Mouse (Mus musculus) liver, embryonic 12.5 days (tissue): Measurements from ENCODE around the gene Uba5. TPM values are rescaled to one million over a fixed set of nuclear protein-coding genes. Genes with fewer than 3 reads are reported as not detected.

Source experiments
- ATAC-seq: fragments of 200-750 bp; cut with Nextera tagmentation; 2 replicates; pipeline ENCODE4 v1.8.0; 2017; ENCODE audit warnings: moderate number of reproducible peaks, mild to moderate bottlenecking, moderate library complexity
- H3K27ac ChIP-seq: fragments of 300-500 bp; sonication (generic); 2 replicates; pipeline ENCODE4 v1.5.1; 2016; ENCODE audit warnings: mild to moderate bottlenecking
- H3K27me3 ChIP-seq: fragments of 300-500 bp; sonication (generic); replicated peaks from 2 replicates; pipeline ENCODE4 v1.6.1; 2016; ENCODE audit warnings: mild to moderate bottlenecking, moderate library complexity
- H3K36me3 ChIP-seq: fragments of 300-500 bp; sonication (generic); 2 replicates; pipeline ENCODE4 v1.6.1; 2016; ENCODE audit warnings: mild to moderate bottlenecking, moderate library complexity
- H3K4me1 ChIP-seq: fragments of 300-500 bp; sonication (generic); 2 replicates; pipeline ENCODE4 v1.6.1; 2016
- H3K4me2 ChIP-seq: fragments of 300-500 bp; sonication (generic); 2 replicates; pipeline ENCODE4 v1.6.1; 2016; ENCODE audit warnings: mild to moderate bottlenecking, moderate library complexity
- H3K4me3 ChIP-seq: fragments of 300-500 bp; sonication (generic); 2 replicates; pipeline ENCODE4 v1.5.1; 2016; ENCODE audit warnings: mild to moderate bottlenecking, moderate library complexity
- H3K9ac ChIP-seq: fragments of 300-500 bp; sonication (generic); 2 replicates; pipeline ENCODE4 v1.6.1; 2016; ENCODE audit warnings: mild to moderate bottlenecking, moderate library complexity
- H3K9me3 ChIP-seq: fragments of 300-500 bp; sonication (generic); replicated peaks from 2 replicates; pipeline ENCODE4 v1.6.1; 2016; ENCODE audit warnings: mild to moderate bottlenecking, moderate library complexity
- WGBS: fragments of 180-500 bp; shearing (Covaris S2); methylation state at CpG from one replicate; pipeline ENCODE4 v1.1.7; 2016; ENCODE audit not compliant: insufficient replicate concordance; 5-methylcytosine and 5-hydroxymethylcytosine counted together
- polyA plus RNA-seq: library from polyadenylated mRNA; unstranded; fragments of >200 nt; fragmentation: Nextera tagmentation; extraction: Ambion mirVana; gene quantifications from 2 replicates; pipeline ENCODE4 v1.2.1, GENCODE M21; 2016

Uba5 gene
- polyA plus RNA-seq, 1 experiment from 2014 or later, result 28.4 TPM

- WGBS, result 69% methylated on average over 4 of the region's 4 CpGs
- Histone ChIP-seq H3K27ac (no peak overlapping the region), H3K4me3 (no peak overlapping the region), H3K27me3 (no peaks in the 10 kb centered on the region), H3K4me1 (no peaks in the 10 kb centered on the region), H3K36me3 (peaks cover 25% of the 10 kb centered on the region), H3K4me2 (no peak overlapping the region), H3K9ac (no peak overlapping the region), H3K9me3 (no peaks in the 10 kb centered on the region)
- ATAC-seq, result no peak
These were observed 19.3 kb downstream of the Uba5 start for GRCm38 (mm10) chr9:104043676-104044075.

GRCm38 (mm10) chr9:104040362-104040761, 22.6 kb downstream of the Uba5 start, which contains the start of gene Gm28305:
Gene Gm28305 (plus strand): TSS chr9:104040662.
- Histone ChIP-seq H3K4me1 (no peaks in the 10 kb centered on the region), H3K9ac (no peak within 1 kb of the TSS), H3K27me3 (no peaks in the 10 kb centered on the region), H3K27ac (no peak within 1 kb of the TSS), H3K4me3 (no peak within 1 kb of the TSS), H3K4me2 (no peak within 1 kb of the TSS), H3K9me3 (no peaks in the 10 kb centered on the region), H3K36me3 (peaks cover 6% of the 10 kb centered on the region; the same call in 1 of the 2 replicates)
- ATAC-seq, result no peak
- 37% methylated on average over 2 of the region's 2 CpGs for WGBS

DNA sequence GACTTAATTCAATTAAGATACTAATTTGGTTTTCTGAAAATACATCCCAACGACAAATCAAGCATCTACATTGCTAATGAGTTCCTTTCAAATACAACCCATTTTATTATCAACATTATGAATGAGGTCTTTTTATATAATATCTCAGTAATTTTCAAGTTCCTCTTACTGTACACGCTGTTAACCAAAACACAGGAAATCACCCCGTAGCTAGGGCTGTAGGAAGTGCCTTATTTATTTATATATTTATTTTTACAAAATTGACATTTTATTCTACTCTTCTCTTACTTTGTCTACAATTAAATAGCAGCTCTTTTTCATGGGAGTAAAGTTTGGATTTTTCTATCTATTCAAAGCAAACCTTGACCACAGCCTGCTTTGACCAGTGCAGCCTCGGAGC, 23.2 kb downstream of the Uba5 start:
- H3K27ac ChIP-seq, result no peak overlapping the region
- no peaks in the 10 kb centered on the region for H3K4me1 ChIP-seq
- H3K9me3 ChIP-seq, result no peaks in the 10 kb centered on the region
- 55% methylated on average over 4 of the region's 4 CpGs for WGBS
- no peak for ATAC-seq
- no peak overlapping the region for H3K9ac ChIP-seq
- no peak overlapping the region for H3K4me3 ChIP-seq
- no peak overlapping the region for H3K4me2 ChIP-seq
- H3K27me3 ChIP-seq, result no peaks in the 10 kb centered on the region
- peaks cover 6% of the 10 kb centered on the region; the same call in 1 of the 2 replicates for H3K36me3 ChIP-seq

DNA sequence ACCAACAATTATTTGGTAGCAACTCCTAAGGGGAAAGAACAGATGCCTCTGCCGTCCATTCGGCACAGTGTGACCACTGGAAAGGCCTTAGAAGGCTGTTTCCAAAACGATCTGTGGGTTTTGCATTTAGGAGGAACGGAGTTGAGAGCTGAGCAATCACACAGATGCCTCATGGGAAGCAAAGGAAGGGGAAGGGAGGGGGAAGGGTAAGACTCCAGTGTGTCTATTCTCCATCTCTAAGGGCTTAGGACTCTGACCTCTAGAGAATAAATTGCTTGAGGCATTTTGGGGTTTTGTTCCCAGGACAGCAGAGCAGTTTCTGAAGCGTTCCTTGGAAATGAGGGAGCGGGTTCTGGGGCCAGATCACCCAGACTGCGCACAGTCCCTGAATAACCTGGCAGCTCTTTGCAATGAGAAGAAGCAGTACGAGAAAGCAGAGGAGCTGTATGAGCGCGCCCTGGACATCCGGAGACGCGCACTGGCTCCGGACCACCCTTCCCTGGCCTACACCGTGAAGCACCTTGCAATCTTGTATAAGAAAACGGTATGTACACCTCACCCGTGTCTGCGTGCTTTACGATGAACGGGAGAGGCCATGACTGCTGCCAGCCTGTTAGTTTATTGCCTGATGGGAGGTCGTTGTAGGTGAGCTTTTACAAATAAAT, 23.8 kb downstream of the Uba5 start:
- Histone ChIP-seq H3K4me1 (no peaks in the 10 kb centered on the region), H3K4me2 (no peak overlapping the region), H3K27ac (no peak overlapping the region), H3K9me3 (no peaks in the 10 kb centered on the region), H3K36me3 (peaks cover 6% of the 10 kb centered on the region; the same call in 1 of the 2 replicates), H3K9ac (no peak overlapping the region), H3K27me3 (no peaks in the 10 kb centered on the region), H3K4me3 (no peak overlapping the region)
- 84% methylated on average over 21 of the region's 21 CpGs for WGBS
- ATAC-seq, result no peak

GRCm38 (mm10) chr9:104038266-104038665, 24.7 kb downstream of the Uba5 start:
- no peak for ATAC-seq
- WGBS, result 79% methylated on average over 13 of the region's 13 CpGs
- no peaks in the 10 kb centered on the region for H3K4me1 ChIP-seq
- H3K27me3 ChIP-seq, result no peaks in the 10 kb centered on the region
- no peak overlapping the region for H3K4me2 ChIP-seq
- no peak overlapping the region for H3K9ac ChIP-seq
- no peaks in the 10 kb centered on the region for H3K9me3 ChIP-seq
- H3K27ac ChIP-seq, result no peak overlapping the region
- H3K4me3 ChIP-seq, result no peak overlapping the region
- peaks cover 6% of the 10 kb centered on the region; the same call in 1 of the 2 replicates for H3K36me3 ChIP-seq

DNA sequence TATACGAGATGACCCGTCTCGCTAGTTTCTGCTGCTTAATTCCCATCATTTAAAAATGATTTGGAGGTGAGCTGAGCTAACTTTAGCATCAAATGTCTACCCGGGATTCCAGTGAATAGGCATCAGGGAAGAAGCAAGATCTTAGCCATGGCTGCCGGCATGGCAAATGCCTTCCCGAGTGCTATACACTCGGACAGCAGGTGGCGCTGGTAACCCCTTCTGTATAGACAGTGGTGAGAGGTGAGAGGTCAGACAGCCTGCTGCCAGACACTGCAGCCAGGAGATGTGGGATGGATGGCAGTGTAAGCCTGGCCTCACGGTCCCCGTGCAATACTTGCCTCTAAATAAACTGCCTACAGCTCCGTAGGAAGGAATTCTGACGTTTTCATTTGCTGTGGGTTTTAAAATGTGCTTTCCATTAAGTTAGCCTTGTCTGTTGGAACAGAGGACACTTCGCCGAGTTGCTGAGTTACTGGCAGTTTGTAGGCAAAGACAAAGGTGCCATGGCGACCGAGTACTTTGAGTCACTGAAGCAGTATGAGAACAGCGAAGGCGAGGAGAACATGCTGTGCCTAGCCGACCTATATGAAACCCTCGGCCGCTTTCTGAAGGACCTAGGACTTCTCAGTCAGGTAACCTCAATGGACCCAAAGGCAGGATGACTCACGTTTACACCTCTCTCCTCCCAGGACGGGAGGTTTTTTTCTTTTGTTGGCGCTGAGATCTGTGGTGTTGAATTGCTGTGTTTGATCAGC, 27.5 kb downstream of the Uba5 start:
- ATAC-seq, result peak; percentile 70
- no peak overlapping the region for H3K9ac ChIP-seq
- no peaks in the 10 kb centered on the region for H3K27me3 ChIP-seq
- H3K9me3 ChIP-seq, result no peaks in the 10 kb centered on the region
- H3K4me2 ChIP-seq, result no peak overlapping the region
- H3K36me3 ChIP-seq, result peaks cover 8% of the 10 kb centered on the region; the same call in 1 of the 2 replicates
- H3K4me1 ChIP-seq, result no peaks in the 10 kb centered on the region
- H3K4me3 ChIP-seq, result no peak overlapping the region
- 43% methylated on average over 24 of the region's 24 CpGs for WGBS
- no peak overlapping the region for H3K27ac ChIP-seq

DNA sequence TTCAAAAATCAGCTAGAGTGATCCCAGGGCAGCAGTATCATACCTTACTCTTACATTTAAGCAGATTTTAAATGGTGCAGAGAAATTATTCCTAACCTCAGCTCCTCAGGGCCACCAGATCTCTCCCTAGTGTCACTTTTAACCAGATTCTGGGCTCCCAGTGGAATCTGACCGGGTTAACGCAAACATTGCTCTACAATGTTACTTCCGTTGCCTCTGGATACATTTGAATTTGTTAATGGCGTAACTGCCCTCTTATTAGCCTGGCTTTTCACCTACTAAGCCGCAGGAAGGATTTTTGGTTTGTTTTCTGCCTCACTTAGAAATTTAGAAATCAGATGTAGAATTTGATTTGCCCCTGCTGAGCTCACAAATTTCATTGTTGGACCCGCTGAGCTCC, 28.2 kb downstream of the Uba5 start:
- no peak for ATAC-seq
- Histone ChIP-seq H3K4me3 (no peak overlapping the region), H3K27me3 (no peaks in the 10 kb centered on the region), H3K27ac (no peak overlapping the region), H3K9me3 (no peaks in the 10 kb centered on the region), H3K36me3 (peaks cover 8% of the 10 kb centered on the region; the same call in 1 of the 2 replicates), H3K9ac (no peak overlapping the region), H3K4me2 (no peak overlapping the region), H3K4me1 (no peaks in the 10 kb centered on the region)
- 56% methylated on average over 6 of the region's 6 CpGs for WGBS

GRCm38 (mm10) chr9:104034231-104034630, 28.7 kb downstream of the Uba5 start:
- Histone ChIP-seq H3K4me2 (no peak overlapping the region), H3K27ac (no peak overlapping the region), H3K27me3 (no peaks in the 10 kb centered on the region), H3K9me3 (no peaks in the 10 kb centered on the region), H3K4me1 (no peaks in the 10 kb centered on the region), H3K9ac (no peak overlapping the region), H3K4me3 (no peak overlapping the region), H3K36me3 (peaks cover 8% of the 10 kb centered on the region; the same call in 1 of the 2 replicates)
- ATAC-seq, result no peak
- WGBS, result 67% methylated on average over 8 of the region's 8 CpGs

DNA sequence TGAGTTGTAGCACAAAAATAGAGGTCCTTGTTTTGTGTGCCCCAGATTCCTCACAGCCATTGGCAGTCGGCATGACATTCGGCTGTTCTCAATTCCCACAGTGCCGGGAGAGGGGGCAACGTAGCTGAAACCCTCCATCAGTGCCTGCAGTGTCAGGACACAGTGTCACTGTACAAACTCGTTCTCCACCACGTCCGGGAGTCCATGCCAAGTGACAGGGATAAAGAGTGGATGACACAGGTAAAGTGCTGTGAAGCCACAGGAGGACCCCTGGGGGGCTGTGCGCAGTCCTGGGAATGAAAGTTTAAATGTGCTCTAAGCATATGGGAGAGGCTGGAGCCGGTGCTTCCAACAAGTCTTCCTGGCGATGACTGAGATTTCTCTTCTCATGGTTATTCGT, 33.1 kb downstream of the Uba5 start:
- no peaks in the 10 kb centered on the region for H3K9me3 ChIP-seq
- H3K36me3 ChIP-seq, result peaks cover 19% of the 10 kb centered on the region
- no peaks in the 10 kb centered on the region for H3K4me1 ChIP-seq
- H3K4me2 ChIP-seq, result no peak overlapping the region
- 75% methylated on average over 11 of the region's 11 CpGs for WGBS
- no peak overlapping the region for H3K27ac ChIP-seq
- H3K4me3 ChIP-seq, result no peak overlapping the region
- no peak for ATAC-seq
- H3K27me3 ChIP-seq, result no peaks in the 10 kb centered on the region
- H3K9ac ChIP-seq, result no peak overlapping the region

DNA sequence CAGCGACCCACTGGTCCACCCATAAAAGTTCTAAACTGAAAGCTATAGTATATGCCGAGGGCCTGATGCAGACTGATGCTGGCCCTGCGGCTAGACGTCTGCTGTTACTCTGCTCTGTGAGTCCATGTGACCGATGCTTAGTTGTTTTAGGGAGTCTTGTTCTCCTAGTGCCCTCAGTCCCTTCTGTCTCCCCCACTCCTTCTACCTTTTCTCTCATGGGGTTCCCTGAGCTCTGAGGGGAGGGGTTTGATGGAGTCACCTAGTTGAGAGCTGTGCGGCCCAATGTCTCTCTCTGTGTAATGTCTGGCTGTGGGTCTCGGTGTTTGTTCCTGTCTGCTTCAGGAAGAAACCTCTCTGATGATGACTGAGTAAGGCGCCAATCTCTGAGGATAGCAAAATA, 35.7 kb downstream of the Uba5 start:
- Histone ChIP-seq H3K4me2 (no peak overlapping the region), H3K36me3 (peaks cover 23% of the 10 kb centered on the region), H3K27me3 (no peaks in the 10 kb centered on the region), H3K9ac (no peak overlapping the region), H3K4me1 (no peaks in the 10 kb centered on the region), H3K9me3 (no peaks in the 10 kb centered on the region), H3K4me3 (no peak overlapping the region), H3K27ac (no peak overlapping the region)
- 81% methylated on average over 8 of the region's 8 CpGs for WGBS
- ATAC-seq, result no peak

DNA sequence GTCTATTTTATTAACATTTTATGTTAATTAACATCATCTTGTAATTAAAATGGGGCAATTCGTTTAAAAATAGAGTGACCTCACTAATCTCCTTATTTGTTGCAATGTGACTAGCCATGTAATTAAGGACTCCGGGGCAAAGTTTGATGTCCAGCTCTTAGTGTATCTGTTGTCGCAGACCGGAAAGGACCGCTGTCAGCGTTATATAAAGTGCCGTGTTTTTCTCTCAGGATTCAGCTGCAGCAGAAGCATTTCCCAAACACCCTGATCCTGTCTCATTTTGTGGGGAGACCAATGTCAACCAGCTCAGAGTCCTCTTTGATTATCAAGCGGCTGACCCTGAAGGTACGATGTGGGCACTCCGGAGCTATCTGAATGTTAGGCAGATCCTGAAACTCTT, 41.9 kb downstream of the Uba5 start:
- Histone ChIP-seq H3K27ac (no peak overlapping the region), H3K4me1 (no peaks in the 10 kb centered on the region), H3K4me2 (no peak overlapping the region), H3K9me3 (no peaks in the 10 kb centered on the region), H3K36me3 (peaks cover 6% of the 10 kb centered on the region), H3K9ac (no peak overlapping the region), H3K4me3 (no peak overlapping the region), H3K27me3 (no peaks in the 10 kb centered on the region)
- WGBS, result 81% methylated on average over 10 of the region's 10 CpGs
- ATAC-seq, result no peak

GRCm38 (mm10) chr9:104014526-104014925, 48.4 kb downstream of the Uba5 start:
- H3K36me3 ChIP-seq, result no peaks in the 10 kb centered on the region; the same call in none of the 2 replicates
- no peak overlapping the region for H3K9ac ChIP-seq
- 37% methylated on average over 1 of the region's 1 CpGs for WGBS

More at GRCm38 (mm10) chr9:104014526-104014925, 48.4 kb downstream of the Uba5 start:
- no peaks in the 10 kb centered on the region for H3K27me3 ChIP-seq
- no peak overlapping the region for H3K27ac ChIP-seq
- no peak overlapping the region for H3K4me2 ChIP-seq
- H3K4me1 ChIP-seq, result no peaks in the 10 kb centered on the region
- H3K4me3 ChIP-seq, result no peak overlapping the region
- no peaks in the 10 kb centered on the region for H3K9me3 ChIP-seq
- ATAC-seq, result no peak
